ENCODE assay signal across 41 mouse cellular contexts in genomic region chr3:88698834-88699233, GRCm38 (mm10). TPM values are rescaled to one million over a fixed set of nuclear protein-coding genes. Genes with fewer than 3 reads are reported as not detected.
"Had no signal": no experiment of that assay in that cellular context is flagged by ENCODE, and none has a peak within 500 bp of the region (broad histone marks: within the 10 kb centered on the region; RNA-seq: fewer than 3 reads in every experiment).

No protein-coding gene starts in this region.

- H3K4me1 ChIP-seq: hindbrain, embryonic 10.5 days; hindbrain, embryonic 12.5 days; hindbrain, embryonic 13.5 days; hindbrain, embryonic 15.5 days; intestine, embryonic 15.5 days; kidney, embryonic 15.5 days had no signal

- H3K9ac ChIP-seq: heart, embryonic 13.5 days; heart, embryonic 15.5 days; hindbrain, embryonic 12.5 days; hindbrain, embryonic 13.5 days; hindbrain, embryonic 14.5 days; hindbrain, embryonic 15.5 days; intestine, embryonic 15.5 days; kidney, embryonic 15.5 days had no signal

- DNase-seq: heart, postnatal 10 days; heart, postnatal 14 days; heart, postnatal 36 days; heart, postnatal 4 days; kidney, adult 11 months; kidney, adult 18-20 months; kidney, adult 2 months; kidney, adult 8-10 months; kidney, adult 9 months; kidney, postnatal 10 days; kidney, postnatal 14 days; kidney, postnatal 25 days; kidney, postnatal 36 days; kidney, postnatal 4 days; layer of hippocampus, adult 9-11 months; layer of hippocampus, postnatal 36 days had no signal

- H3K9me3 ChIP-seq: heart, embryonic 13.5 days; heart, embryonic 15.5 days; hindbrain, embryonic 10.5 days; hindbrain, embryonic 12.5 days; hindbrain, embryonic 13.5 days; hindbrain, embryonic 15.5 days; intestine, embryonic 15.5 days; kidney, embryonic 15.5 days had no signal

- ATAC-seq: hindbrain, embryonic 16.5 days; hindbrain, postnatal 0 days; inflammation-experienced regulatory T-cells, adult 6 months; intestine, embryonic 15.5 days; intestine, embryonic 16.5 days; intestine, postnatal 0 days had no signal

- H3K27ac ChIP-seq: heart, embryonic 13.5 days; heart, embryonic 15.5 days; hindbrain, embryonic 10.5 days; hindbrain, embryonic 12.5 days; hindbrain, embryonic 13.5 days; hindbrain, embryonic 14.5 days; hindbrain, embryonic 15.5 days; hindbrain, postnatal 0 days; intestine, embryonic 15.5 days; kidney, embryonic 15.5 days; kidney, postnatal 0 days; layer of hippocampus, adult 2 months; left cerebral cortex, adult 2 months had no signal

- H3K4me3 ChIP-seq: heart, embryonic 13.5 days; heart, embryonic 15.5 days; hindbrain, embryonic 10.5 days; hindbrain, embryonic 12.5 days; hindbrain, embryonic 13.5 days; hindbrain, embryonic 15.5 days; intestine, embryonic 15.5 days; kidney, embryonic 15.5 days; layer of hippocampus, adult 2 months; left cerebral cortex, adult 2 months had no signal

- H3K27me3 ChIP-seq: heart, embryonic 13.5 days; heart, embryonic 15.5 days; hindbrain, embryonic 12.5 days; hindbrain, embryonic 13.5 days; hindbrain, embryonic 15.5 days; intestine, embryonic 15.5 days; kidney, embryonic 15.5 days had no signal

- H3K4me2 ChIP-seq: heart, embryonic 11.5 days; heart, embryonic 13.5 days; heart, embryonic 15.5 days; hindbrain, embryonic 12.5 days; hindbrain, embryonic 13.5 days; hindbrain, embryonic 14.5 days; hindbrain, embryonic 15.5 days; intestine, embryonic 15.5 days; kidney, embryonic 15.5 days had no signal

RNA-seq across cellular contexts. Expression of gene Rxfp4, which starts 45.9 kb away (rescaled TPM):
- polyA plus RNA-seq: heart, embryonic 11.5 days; heart, embryonic 13.5 days; heart, embryonic 14.5 days; heart, embryonic 15.5 days; heart, embryonic 16.5 days; heart, postnatal 0 days; hindbrain, embryonic 10.5 days; hindbrain, embryonic 11.5 days; hindbrain, embryonic 12.5 days; hindbrain, embryonic 13.5 days; hindbrain, embryonic 14.5 days; hindbrain, embryonic 15.5 days; hindbrain, embryonic 16.5 days; hindbrain, postnatal 0 days; inflammation-experienced regulatory T-cells, adult 6 months; intestine, embryonic 14.5 days; intestine, embryonic 15.5 days; intestine, embryonic 16.5 days; intestine, postnatal 0 days; kidney, embryonic 14.5 days; kidney, embryonic 15.5 days; kidney, embryonic 16.5 days; kidney, postnatal 0 days had no signal
